Mouse (Mus musculus) limb, embryonic 12.5 days (tissue): ENCODE measurements around the gene Mycn. TPM values are rescaled to one million over a fixed set of nuclear protein-coding genes. Genes with fewer than 3 reads are reported as not detected.

Experiments
- ATAC-seq: fragments of 200-750 bp; cut with Nextera tagmentation; 2 replicates; pipeline ENCODE4 v1.8.0; 2017; ENCODE audit warnings: low read depth, moderate TSS enrichment; ENCODE audit not compliant: insufficient number of reproducible peaks, insufficient read depth, low FRiP score, low TSS enrichment
- H3K27ac ChIP-seq: fragments of 300-500 bp; sonication (generic); 2 replicates; pipeline ENCODE4 v1.5.1; 2016; ENCODE audit warnings: mild to moderate bottlenecking, moderate library complexity
- H3K27me3 ChIP-seq: fragments of 300-500 bp; sonication (generic); 2 replicates; pipeline ENCODE4 v1.6.1; 2016; ENCODE audit warnings: mild to moderate bottlenecking, moderate library complexity
- H3K36me3 ChIP-seq: fragments of 300-500 bp; sonication (generic); 2 replicates; pipeline ENCODE4 v1.6.1; 2016; ENCODE audit warnings: mild to moderate bottlenecking, moderate library complexity
- H3K4me1 ChIP-seq: fragments of 300-500 bp; sonication (generic); replicated peaks from 2 replicates; pipeline ENCODE4 v1.6.1; 2016
- H3K4me2 ChIP-seq: fragments of 300-500 bp; sonication (generic); 2 replicates; pipeline ENCODE4 v1.6.1; 2016; ENCODE audit warnings: mild to moderate bottlenecking, moderate library complexity
- H3K4me3 ChIP-seq: fragments of 300-500 bp; sonication (generic); replicated peaks from 2 replicates; pipeline ENCODE4 v1.5.1; 2016; ENCODE audit warnings: mild to moderate bottlenecking
- H3K9ac ChIP-seq: fragments of 300-500 bp; sonication (generic); replicated peaks from 2 replicates; pipeline ENCODE4 v1.6.1; 2016; ENCODE audit warnings: mild to moderate bottlenecking, moderate library complexity
- H3K9me3 ChIP-seq: fragments of 300-500 bp; sonication (generic); 2 replicates; pipeline ENCODE4 v1.6.1; 2016; ENCODE audit warnings: mild to moderate bottlenecking, moderate library complexity
- WGBS: fragments of 180-500 bp; shearing (Covaris S2); methylation state at CpG from one replicate; pipeline ENCODE4 v1.1.7; 2016; 5-methylcytosine and 5-hydroxymethylcytosine counted together
- polyA plus RNA-seq: library from polyadenylated mRNA; unstranded; fragments of >200 nt; fragmentation: Nextera tagmentation; extraction: Ambion mirVana; gene quantifications from 2 replicates; pipeline ENCODE4 v1.2.1, GENCODE M21; 2016

Mycn gene
- polyA plus RNA-seq, 1 experiment from 2014 or later: 129 TPM

- Histone ChIP-seq H3K4me3 (no peak overlapping the region), H3K36me3 (no peaks in the 10 kb centered on the region), H3K4me2 (no peak overlapping the region), H3K27ac (peak overlapping the region; percentile 67; the same call in 1 of the 2 replicates), H3K9me3 (no peaks in the 10 kb centered on the region), H3K4me1 (peaks cover 39% of the 10 kb centered on the region), H3K27me3 (no peaks in the 10 kb centered on the region), H3K9ac (no peak overlapping the region)
- ATAC-seq: no peak
- WGBS: 24% methylated on average over 12 of the region's 12 CpGs
These were observed 21.3 kb downstream of the Mycn start for GRCm38 (mm10) chr12:12920166-12921157.

GRCm38 (mm10) chr12:12916298-12916697 is 25.4 kb downstream of the Mycn start:
- 0 out of 2 replicates have a peak overlapping the region, but pooled peaks have one; percentile 5 for H3K4me2 ChIP-seq
- no peaks in the 10 kb centered on the region for H3K36me3 ChIP-seq
- no peaks in the 10 kb centered on the region for H3K9me3 ChIP-seq
- H3K4me1 ChIP-seq: peaks cover 40% of the 10 kb centered on the region
- 0 out of 2 replicates have a peak, but pooled peaks cover 4% of the 10 kb centered on the region for H3K27me3 ChIP-seq
- no peak for ATAC-seq
- 12% methylated on average over 9 of the region's 9 CpGs for WGBS
- H3K27ac ChIP-seq: 0 out of 2 replicates have a peak overlapping the region, but pooled peaks have one; percentile 31
- H3K9ac ChIP-seq: no peak overlapping the region
- H3K4me3 ChIP-seq: no peak overlapping the region

- 76% methylated on average over 11 of the region's 11 CpGs for WGBS
- ATAC-seq: no peak
- H3K9me3 ChIP-seq: no peaks in the 10 kb centered on the region
- no peak overlapping the region for H3K9ac ChIP-seq
- H3K27ac ChIP-seq: no peak overlapping the region
- peaks cover 21% of the 10 kb centered on the region for H3K4me1 ChIP-seq
- 0 out of 2 replicates have a peak, but pooled peaks cover 4% of the 10 kb centered on the region for H3K27me3 ChIP-seq
- no peak overlapping the region for H3K4me3 ChIP-seq
- H3K36me3 ChIP-seq: no peaks in the 10 kb centered on the region
- no peak overlapping the region for H3K4me2 ChIP-seq
These were observed 31.2 kb downstream of the Mycn start for GRCm38 (mm10) chr12:12910356-12910979.

GRCm38 (mm10) chr12:12909631-12910277 is 32.0 kb downstream of the Mycn start:
- Histone ChIP-seq H3K9me3 (no peaks in the 10 kb centered on the region), H3K27me3 (0 out of 2 replicates have a peak, but pooled peaks cover 4% of the 10 kb centered on the region), H3K4me3 (no peak overlapping the region), H3K4me2 (no peak overlapping the region), H3K36me3 (no peaks in the 10 kb centered on the region), H3K9ac (no peak overlapping the region), H3K4me1 (peaks cover 23% of the 10 kb centered on the region), H3K27ac (no peak overlapping the region)
- ATAC-seq: no peak
- 58% methylated on average over 16 of the region's 16 CpGs for WGBS

GRCm38 (mm10) chr12:12906771-12907170 is 34.9 kb downstream of the Mycn start:
- peaks cover 29% of the 10 kb centered on the region for H3K4me1 ChIP-seq
- no peak overlapping the region for H3K4me2 ChIP-seq
- no peaks in the 10 kb centered on the region for H3K27me3 ChIP-seq
- H3K9ac ChIP-seq: no peak overlapping the region
- 20% methylated on average over 6 of the region's 6 CpGs for WGBS
- H3K36me3 ChIP-seq: no peaks in the 10 kb centered on the region
- H3K4me3 ChIP-seq: no peak overlapping the region
- H3K27ac ChIP-seq: peak overlapping the region; percentile 0; the same call in 1 of the 2 replicates
- H3K9me3 ChIP-seq: no peaks in the 10 kb centered on the region
- ATAC-seq: no peak

GRCm38 (mm10) chr12:12906321-12906720 is 35.4 kb downstream of the Mycn start:
- H3K36me3 ChIP-seq: no peaks in the 10 kb centered on the region
- peak overlapping the region; percentile 0; the same call in 1 of the 2 replicates for H3K27ac ChIP-seq
- no peak for ATAC-seq
- no peak overlapping the region for H3K4me2 ChIP-seq
- 46% methylated on average over 8 of the region's 8 CpGs for WGBS
- H3K9me3 ChIP-seq: no peaks in the 10 kb centered on the region
- no peak overlapping the region for H3K4me3 ChIP-seq
- no peak overlapping the region for H3K9ac ChIP-seq
- no peaks in the 10 kb centered on the region for H3K27me3 ChIP-seq
- peaks cover 29% of the 10 kb centered on the region for H3K4me1 ChIP-seq

GRCm38 (mm10) chr12:12905117-12905516 is 36.6 kb downstream of the Mycn start:
- no peak overlapping the region for H3K9ac ChIP-seq
- peaks cover 29% of the 10 kb centered on the region for H3K4me1 ChIP-seq
- H3K9me3 ChIP-seq: no peaks in the 10 kb centered on the region; the same call in 1 of the 2 replicates
- H3K27ac ChIP-seq: peak overlapping the region; percentile 78; the same call in 1 of the 2 replicates
- H3K4me2 ChIP-seq: peak overlapping the region; percentile 60; the same call in 1 of the 2 replicates
- WGBS: 27% methylated on average over 6 of the region's 6 CpGs
- no peak for ATAC-seq
- no peaks in the 10 kb centered on the region for H3K27me3 ChIP-seq
- no peaks in the 10 kb centered on the region for H3K36me3 ChIP-seq
- H3K4me3 ChIP-seq: no peak overlapping the region

GRCm38 (mm10) chr12:12904512-12904953 is 37.2 kb downstream of the Mycn start:
- H3K27ac ChIP-seq: peak overlapping the region; percentile 78
- no peaks in the 10 kb centered on the region for H3K27me3 ChIP-seq

GRCm38 (mm10) chr12:12904086-12904485 is 37.6 kb downstream of the Mycn start:
- H3K27me3 ChIP-seq: no peaks in the 10 kb centered on the region
- no peaks in the 10 kb centered on the region for H3K36me3 ChIP-seq
- H3K4me3 ChIP-seq: 0 out of 2 replicates have a peak overlapping the region, but pooled peaks have one; percentile 27
- no peaks in the 10 kb centered on the region; the same call in 1 of the 2 replicates for H3K9me3 ChIP-seq
- peak overlapping the region; percentile 60 for H3K4me2 ChIP-seq
- ATAC-seq: no peak
- H3K27ac ChIP-seq: peak overlapping the region; percentile 78
- 33% methylated on average over 1 of the region's 1 CpGs for WGBS
- peaks cover 29% of the 10 kb centered on the region for H3K4me1 ChIP-seq
- peak overlapping the region; percentile 60 for H3K9ac ChIP-seq

More at GRCm38 (mm10) chr12:12904512-12904953, 37.2 kb downstream of the Mycn start:
- H3K36me3 ChIP-seq: no peaks in the 10 kb centered on the region
- peak; percentile 79; the same call in 1 of the 2 replicates for ATAC-seq
- peak overlapping the region; percentile 60 for H3K4me2 ChIP-seq
- H3K9ac ChIP-seq: peak overlapping the region; percentile 60
- H3K9me3 ChIP-seq: no peaks in the 10 kb centered on the region; the same call in 1 of the 2 replicates
- 5% methylated on average over 23 of the region's 23 CpGs for WGBS
- peaks cover 29% of the 10 kb centered on the region for H3K4me1 ChIP-seq
- peak overlapping the region; percentile 27 for H3K4me3 ChIP-seq

GRCm38 (mm10) chr12:12902403-12902802 is 39.3 kb downstream of the Mycn start:
- no peaks in the 10 kb centered on the region for H3K27me3 ChIP-seq
- peaks cover 29% of the 10 kb centered on the region for H3K4me1 ChIP-seq
- no peaks in the 10 kb centered on the region for H3K36me3 ChIP-seq
- no peak overlapping the region for H3K9ac ChIP-seq
- no peaks in the 10 kb centered on the region; the same call in 1 of the 2 replicates for H3K9me3 ChIP-seq
- H3K4me3 ChIP-seq: no peak overlapping the region
- ATAC-seq: no peak
- WGBS: 84% methylated on average over 1 of the region's 1 CpGs
- no peak overlapping the region for H3K4me2 ChIP-seq
- no peak overlapping the region for H3K27ac ChIP-seq
